Mouse (Mus musculus) E14TG2a.4 (cell line): ENCODE data around the gene Ppm1j.
"Not testable (repeated sequence)": the region's sequence is repeated elsewhere in the genome, so short reads cannot be mapped to it uniquely, and the experiment has no call there.

Source experiments
- H3K27me3 ChIP-seq: 2 replicates; pipeline ENCODE4 v1.6.1; 2014; ENCODE audit warnings: low read length, control low read depth; ENCODE audit not compliant: insufficient read depth
- H3K36me3 ChIP-seq: 2 replicates; pipeline ENCODE4 v1.6.1; 2014; ENCODE audit warnings: low read length, control low read depth; ENCODE audit not compliant: insufficient read depth
- H3K4me1 ChIP-seq: replicated peaks from 2 replicates; pipeline ENCODE4 v1.6.1; 2014; ENCODE audit warnings: low read depth, low read length, control low read depth
- H3K4me3 ChIP-seq: replicated peaks from 2 replicates; pipeline ENCODE4 v1.5.1; 2014; ENCODE audit warnings: mild to moderate bottlenecking, low read length
- H3K9me3 ChIP-seq: 2 replicates; pipeline ENCODE4 v1.6.1; 2014; ENCODE audit warnings: low read length, control low read depth
- CTCF ChIP-seq: conservative IDR thresholded peaks from 2 replicates; pipeline ENCODE4 v1.5.1; 2014; ENCODE audit warnings: low read length
- NANOG ChIP-seq: IDR thresholded peaks from 2 replicates; pipeline ENCODE4 v1.6.1; 2014; ENCODE audit warnings: borderline replicate concordance, low read length, mixed read lengths
- POU5F1 ChIP-seq: IDR thresholded peaks from 2 replicates; pipeline ENCODE4 v1.6.1; 2014; ENCODE audit warnings: low read length, borderline replicate concordance

Gene Ppm1j

GRCm38 (mm10) chr3:104811752-104812151 lies 30.9 kb downstream of the Ppm1j start:
- Histone ChIP-seq H3K36me3 (peaks cover 27% of the 10 kb centered on the region), H3K4me3 (peak overlapping the region; percentile 46), H3K27me3 (no peaks in the 10 kb centered on the region), H3K9me3 (no peaks in the 10 kb centered on the region), H3K4me1 (peaks cover 68% of the 10 kb centered on the region)
- TF ChIP-seq CTCF (no peak), POU5F1 (no peak), NANOG (no peak)

DNA sequence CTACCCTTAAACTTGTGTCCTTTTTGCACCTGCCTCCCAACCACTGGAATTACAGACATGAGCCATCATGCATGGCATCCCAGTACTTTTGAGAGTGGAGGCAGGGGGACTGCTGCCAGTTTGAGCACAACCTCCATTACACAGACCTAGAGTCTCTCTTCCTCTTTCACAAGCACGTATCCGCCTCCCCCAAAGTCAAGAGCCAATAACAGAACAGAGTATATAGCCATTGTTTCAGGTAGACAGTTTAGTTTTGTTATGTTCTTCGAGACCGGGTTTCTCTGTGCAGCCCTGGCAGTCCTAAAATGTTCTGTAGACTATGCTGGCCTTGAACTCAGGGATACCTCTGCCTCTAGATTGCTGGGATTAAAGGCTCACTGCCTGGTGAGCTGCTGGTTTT lies 31.4 kb downstream of the Ppm1j start:
- H3K4me1 ChIP-seq, result peaks cover 66% of the 10 kb centered on the region
- H3K27me3 ChIP-seq, result no peaks in the 10 kb centered on the region
- TF ChIP-seq NANOG (no peak), CTCF (no peak), POU5F1 (no peak)
- H3K9me3 ChIP-seq, result no peaks in the 10 kb centered on the region
- peaks cover 22% of the 10 kb centered on the region for H3K36me3 ChIP-seq
- peak overlapping the region; percentile 46 for H3K4me3 ChIP-seq

DNA sequence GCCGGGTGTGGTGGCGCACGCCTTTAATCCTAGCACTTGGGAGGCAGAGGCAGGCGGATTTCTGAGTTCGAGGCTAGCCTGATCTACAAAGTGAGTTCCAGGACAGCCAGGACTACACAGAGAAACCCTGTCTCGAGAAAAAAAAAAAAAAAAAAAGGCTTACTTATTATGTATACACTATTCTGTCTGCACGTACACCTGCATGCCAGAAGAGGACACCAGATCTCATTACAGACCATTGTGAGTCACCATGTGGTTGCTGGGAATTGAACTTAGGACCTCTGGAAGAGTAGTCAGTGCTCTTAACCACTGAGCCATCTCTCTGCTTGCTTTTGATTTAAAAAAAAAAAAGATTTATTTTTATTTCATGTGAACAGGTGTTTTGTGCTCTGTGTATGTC lies 32.4 kb downstream of the Ppm1j start:
- H3K27me3 ChIP-seq, H3K9me3 ChIP-seq: not testable (repeated sequence)
- Histone ChIP-seq H3K4me3 (peak overlapping the region; percentile 93), H3K36me3 (peaks cover 12% of the 10 kb centered on the region; the same call in 1 of the 2 replicates), H3K4me1 (peaks cover 57% of the 10 kb centered on the region)

DNA sequence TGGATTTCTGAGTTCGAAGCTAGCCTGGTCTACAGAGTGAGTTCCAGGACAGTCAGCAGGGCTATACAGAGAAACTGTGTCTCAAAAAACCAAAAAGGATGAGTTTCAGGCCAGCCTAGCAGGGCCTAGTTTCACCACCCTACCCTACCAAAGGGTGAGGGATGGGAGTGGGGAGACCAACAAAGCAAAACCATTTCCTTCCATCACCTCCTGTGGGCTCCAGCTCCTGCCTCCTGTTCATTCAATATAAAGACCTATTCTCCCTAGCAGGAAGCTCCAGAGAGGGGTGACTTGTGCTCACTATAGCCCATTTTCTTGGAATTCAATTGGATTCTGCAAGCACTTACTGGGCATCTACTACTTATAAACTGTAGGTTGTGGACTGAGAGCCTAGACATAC lies 33.9 kb downstream of the Ppm1j start:
- Histone ChIP-seq H3K4me3 (peak overlapping the region; percentile 93), H3K9me3 (no peaks in the 10 kb centered on the region), H3K4me1 (peaks cover 68% of the 10 kb centered on the region), H3K36me3 (0 out of 2 replicates have a peak, but pooled peaks cover 12% of the 10 kb centered on the region), H3K27me3 (no peaks in the 10 kb centered on the region)
- TF ChIP-seq CTCF, result no peak
- TF ChIP-seq NANOG, result peak; percentile 84
- no peak for TF ChIP-seq POU5F1

GRCm38 (mm10) chr3:104815346-104815745 lies 34.5 kb downstream of the Ppm1j start:
- no peaks in the 10 kb centered on the region for H3K9me3 ChIP-seq
- H3K4me3 ChIP-seq, result peak overlapping the region; percentile 93
- H3K4me1 ChIP-seq, result peaks cover 74% of the 10 kb centered on the region
- TF ChIP-seq POU5F1 (no peak), NANOG (peak; percentile 80)
- peaks cover 12% of the 10 kb centered on the region; the same call in 1 of the 2 replicates for H3K36me3 ChIP-seq
- no peaks in the 10 kb centered on the region for H3K27me3 ChIP-seq

DNA sequence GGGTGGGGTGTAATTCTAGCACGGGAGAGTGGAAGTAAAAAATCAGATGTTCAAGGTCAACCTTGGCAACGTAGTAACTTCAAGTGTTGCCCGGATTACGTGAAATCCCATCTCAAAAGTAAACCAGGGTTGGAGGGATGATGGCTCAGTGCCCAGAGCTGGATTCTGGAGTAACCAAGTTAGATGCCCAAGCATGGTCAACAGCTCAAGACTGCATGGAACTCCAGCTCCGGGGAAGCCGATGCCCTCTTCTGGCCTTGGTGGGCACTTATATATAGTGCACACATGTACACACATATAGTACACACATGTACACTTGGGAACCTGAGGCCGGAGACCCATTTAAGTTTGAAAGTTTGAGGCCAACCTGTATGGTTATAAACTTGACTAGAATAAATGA lies 35.3 kb downstream of the Ppm1j start:
- H3K4me3 ChIP-seq, result peak overlapping the region; percentile 93
- peaks cover 17% of the 10 kb centered on the region for H3K36me3 ChIP-seq
- TF ChIP-seq POU5F1 (no peak), CTCF (no peak), NANOG (no peak)
- no peaks in the 10 kb centered on the region for H3K9me3 ChIP-seq
- peaks cover 78% of the 10 kb centered on the region for H3K4me1 ChIP-seq
- no peaks in the 10 kb centered on the region for H3K27me3 ChIP-seq

DNA sequence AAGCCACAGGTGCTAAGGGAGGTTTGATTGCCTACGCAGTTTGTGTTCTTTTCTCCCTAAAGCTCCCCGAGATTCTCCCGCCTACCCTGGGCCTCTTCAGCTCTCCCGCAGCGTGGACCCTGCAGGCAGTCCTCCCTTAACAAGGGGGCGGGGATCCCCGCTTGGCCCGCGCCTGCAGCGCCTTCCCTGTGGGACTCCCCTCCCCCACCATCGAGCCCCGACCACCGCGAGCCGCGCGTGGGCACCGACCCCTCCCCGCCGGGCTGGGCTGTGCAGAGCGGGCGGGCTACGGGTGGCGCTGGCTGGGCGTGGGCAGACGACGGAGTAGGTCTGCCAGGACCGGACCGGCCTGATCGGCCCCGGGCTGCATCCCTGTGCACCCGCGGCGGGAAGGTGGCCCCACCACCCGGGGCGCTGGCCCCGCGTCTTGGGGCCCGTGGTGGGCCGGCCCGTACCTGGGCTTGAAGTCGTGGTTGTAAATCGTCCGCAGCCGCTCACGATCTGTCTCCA lies 36.7 kb downstream of the Ppm1j start:
- peak overlapping the region; percentile 93 for H3K4me3 ChIP-seq
- H3K4me1 ChIP-seq, result peaks cover 75% of the 10 kb centered on the region
- H3K36me3 ChIP-seq, result peaks cover 25% of the 10 kb centered on the region
- no peaks in the 10 kb centered on the region for H3K9me3 ChIP-seq
- no peaks in the 10 kb centered on the region for H3K27me3 ChIP-seq
- TF ChIP-seq CTCF, result no peak

GRCm38 (mm10) chr3:104817991-104818748 lies 37.3 kb downstream of the Ppm1j start, which contains the start of gene Mov10:
Gene Mov10, minus strand, starts transcription at chr3:104818563.
- H3K4me3 ChIP-seq, result peak within 1 kb of the TSS; percentile 93
- TF ChIP-seq NANOG (no peak), POU5F1 (no peak), CTCF (no peak)

DNA sequence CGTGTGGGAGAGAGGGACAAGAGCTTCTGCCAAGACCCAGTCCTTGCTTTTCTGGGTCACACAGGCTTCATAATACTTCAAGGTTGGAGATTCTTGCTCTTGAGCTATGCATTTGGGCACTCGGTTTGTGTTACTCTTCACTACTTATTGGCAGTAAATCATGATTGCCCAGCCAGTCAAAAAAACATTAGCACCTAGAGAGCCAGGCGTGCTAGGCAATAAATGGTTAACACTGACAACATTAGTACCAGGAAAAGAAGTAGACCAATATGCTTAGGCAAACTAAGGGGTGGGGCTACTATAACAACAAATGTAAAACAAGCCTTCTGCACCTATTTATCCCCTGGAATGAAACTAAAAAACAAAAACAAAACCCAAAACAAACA lies 37.9 kb downstream of the Ppm1j start:
- Histone ChIP-seq H3K36me3 (peaks cover 28% of the 10 kb centered on the region), H3K4me3 (peak overlapping the region; percentile 93), H3K9me3 (no peaks in the 10 kb centered on the region), H3K27me3 (no peaks in the 10 kb centered on the region), H3K4me1 (peaks cover 71% of the 10 kb centered on the region)
- TF ChIP-seq NANOG (no peak), CTCF (no peak), POU5F1 (no peak)

More at GRCm38 (mm10) chr3:104817991-104818748, 37.3 kb downstream of the Ppm1j start, which contains the start of gene Mov10:
- Histone ChIP-seq H3K9me3 (no peaks in the 10 kb centered on the region), H3K36me3 (peaks cover 28% of the 10 kb centered on the region), H3K27me3 (no peaks in the 10 kb centered on the region), H3K4me1 (peaks cover 77% of the 10 kb centered on the region)
